Mouse (Mus musculus) erythroid progenitor cell, adult 5-6 weeks (primary cell): Measurements from ENCODE around the gene Mrap. TPM values are rescaled to one million over a fixed set of nuclear protein-coding genes. Genes with fewer than 3 reads are reported as not detected.

ENCODE experiments used
- total RNA-seq, 2 experiments: library from RNA; stranded (forward) in 1 of 2; stranded (reverse) in 1 of 2; fragments of 150-400 nt in 1 of 2; fragments of 186-747, 209-891 nt in 1 of 2; gene quantifications; 2 replicates each; pipeline versions ENCODE4 v1.2.3 to v1.2.4; 2015 to 2017; ENCODE audit warnings: low replicate concordance in 2 of 2

The Mrap gene
- total RNA-seq, 2 experiments from 2014 or later: 1.4 to 6.3 TPM

Other genes starting within 250 kb of the Mrap start
- gene Mis18a, start 10.8 kb upstream of the Mrap start, total RNA-seq (2015; ENCODE audit: low replicate concordance): 40.4 and 43.6 TPM in 2 replicates
- gene Mis18a, start 10.8 kb upstream of the Mrap start, total RNA-seq (2017; ENCODE audit: low replicate concordance): 8.9 and 25.4 TPM in 2 replicates
- 1.4 and 1.7 TPM in 2 replicates for gene Urb1, start 72.2 kb downstream of the Mrap start, total RNA-seq (2015; ENCODE audit: low replicate concordance)
- gene Urb1, start 72.2 kb downstream of the Mrap start, total RNA-seq (2017; ENCODE audit: low replicate concordance): 1.2 and 1.3 TPM in 2 replicates
- gene Eva1c, start 88.5 kb downstream of the Mrap start, total RNA-seq (2015; ENCODE audit: low replicate concordance): 0.84 TPM in 1 of 2 replicates, not detected in the other
- 0.13 TPM in 1 of 2 replicates, not detected in the other for gene Eva1c, start 88.5 kb downstream of the Mrap start, total RNA-seq (2017; ENCODE audit: low replicate concordance)
- gene Cfap298, start 196.9 kb downstream of the Mrap start, total RNA-seq (2015; ENCODE audit: low replicate concordance): 5.8 and 7.5 TPM in 2 replicates
- 3.6 and 8.5 TPM in 2 replicates for gene Cfap298, start 196.9 kb downstream of the Mrap start, total RNA-seq (2017; ENCODE audit: low replicate concordance)